Mouse (Mus musculus): ENCODE measurements around the gene Aga.
A peak's percentile ranks its signal among the peaks of the same experiment; 100 is the strongest.
"Not testable (repeated sequence)": the region's sequence is repeated elsewhere in the genome, so short reads cannot be mapped to it uniquely, and the experiment has no call there.

The Aga gene

GRCm38 (mm10) chr8:53511551-53512127 lies at the start of gene Aga:
TSS of gene Aga (plus strand) at chr8:53511727.
- DNase-seq (ENCODE audit: low read depth, low spot score) = peak; percentile 96

- peak; percentile 31 for DNase-seq (ENCODE audit: low read depth, low spot score)
Observed at GRCm38 (mm10) chr8:53489063-53489462, 22.5 kb upstream of the Aga start.

GRCm38 (mm10) chr8:53496216-53496615 lies 15.3 kb upstream of the Aga start:
- no peak for DNase-seq (ENCODE audit: low read depth, low spot score)

- DNase-seq (ENCODE audit: low read depth, low spot score) = no peak
Observed at GRCm38 (mm10) chr8:53496885-53497326, 14.6 kb upstream of the Aga start.

GRCm38 (mm10) chr8:53538049-53538448 lies 26.5 kb downstream of the Aga start:
- not testable (repeated sequence) for DNase-seq (ENCODE audit: low read depth, low spot score)

GRCm38 (mm10) chr8:53539585-53539984 lies 28.1 kb downstream of the Aga start:
- no peak for DNase-seq (ENCODE audit: low read depth, low spot score)

GRCm38 (mm10) chr8:53562441-53563040 lies 51.0 kb downstream of the Aga start:
- no peak for DNase-seq (ENCODE audit: low read depth, low spot score)

- DNase-seq (ENCODE audit: low read depth, low spot score) = no peak
Observed at GRCm38 (mm10) chr8:53566223-53566622, 54.7 kb downstream of the Aga start.
